Mouse (Mus musculus): ENCODE measurements at regions not wholly inside any gene's neighbourhood (a gene's known extent, or its start where the extent isn't known, plus 50 kb on each side); places are given as distances from the start of the nearest gene placed in this dataset.
"Not testable (repeated sequence)": the region's sequence is repeated elsewhere in the genome, so short reads cannot be mapped to it uniquely, and the experiment has no call there.

DNA sequence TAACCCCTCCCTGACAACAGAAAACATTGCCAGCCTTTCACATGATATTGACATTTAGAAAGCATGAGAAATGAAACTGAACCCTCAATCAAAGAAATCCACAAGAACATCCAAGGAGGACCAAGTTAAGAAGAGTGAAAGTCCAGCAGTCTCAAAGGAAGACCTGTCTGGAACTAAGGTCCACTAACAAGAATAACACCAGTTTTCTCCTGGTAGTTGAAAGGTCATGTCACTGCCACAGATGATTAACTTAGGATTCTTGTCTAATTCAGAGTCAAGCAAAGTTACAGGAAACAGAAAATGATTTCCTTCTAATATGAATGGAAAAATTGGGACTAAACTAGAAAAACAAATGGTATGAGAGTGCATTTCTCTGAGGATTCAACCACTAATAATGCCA lies 790.7 kb downstream of the Cypt12 start:
- no peak for DNase-seq (ENCODE audit: low spot score)

- no peak for DNase-seq (ENCODE audit: low spot score)
Observed at GRCm38 (mm10) chr3:18740344-18740743, 792.1 kb downstream of the Cypt12 start.

- DNase-seq (ENCODE audit: low spot score): no peak
Observed at GRCm38 (mm10) chr3:18743474-18743873, 795.3 kb downstream of the Cypt12 start.

GRCm38 (mm10) chr3:18744216-18744615 lies 796.0 kb downstream of the Cypt12 start:
- no peak for DNase-seq (ENCODE audit: low spot score)

DNA sequence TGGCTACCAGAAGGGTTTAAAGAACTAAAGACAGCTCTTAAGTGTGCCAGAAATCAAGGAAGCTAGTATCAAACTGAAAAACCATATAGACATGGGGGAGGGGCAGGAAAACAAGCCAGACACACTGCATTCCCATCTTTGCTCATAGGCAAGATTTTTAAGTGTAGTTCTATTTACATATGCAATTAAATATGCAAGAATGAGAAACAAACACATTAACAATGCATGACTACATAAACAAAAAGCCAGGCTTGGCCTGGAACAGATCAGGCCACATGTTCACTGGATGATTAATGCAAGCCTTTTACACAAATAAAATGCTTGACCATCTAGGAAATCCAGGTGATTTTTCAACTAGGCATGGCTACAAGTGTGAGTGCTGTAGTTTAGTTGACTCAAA lies 798.0 kb downstream of the Cypt12 start:
- no peak for DNase-seq (ENCODE audit: low spot score)

GRCm38 (mm10) chr3:18746898-18747297 lies 798.7 kb downstream of the Cypt12 start:
- DNase-seq (ENCODE audit: low spot score): no peak

- no peak for DNase-seq (ENCODE audit: low spot score)
Observed at GRCm38 (mm10) chr3:18751660-18752259, 803.5 kb downstream of the Cypt12 start.

- DNase-seq (ENCODE audit: low spot score): no peak
Observed at GRCm38 (mm10) chr3:18764301-18765078, 816.3 kb downstream of the Cypt12 start.

DNA sequence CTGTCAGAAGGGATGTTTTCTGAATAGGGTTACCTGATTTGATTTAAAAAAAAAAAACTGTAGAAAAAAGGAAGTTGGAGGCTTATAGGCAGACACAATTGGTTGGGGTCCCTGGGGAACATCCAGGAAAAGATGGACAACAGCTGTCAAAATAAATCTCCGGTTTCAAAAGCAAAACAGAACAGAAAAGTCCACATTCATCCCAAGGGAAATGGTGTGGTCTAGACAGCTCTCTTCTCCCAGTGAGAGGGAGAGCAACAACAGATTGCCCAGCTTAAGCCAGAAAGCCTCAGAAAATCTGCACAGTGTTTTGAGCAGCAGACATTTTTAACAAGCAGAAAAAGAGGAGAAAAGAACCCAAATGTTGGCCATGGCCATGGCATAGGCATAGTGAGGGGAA lies 830.3 kb downstream of the Cypt12 start:
- DNase-seq (ENCODE audit: low spot score): no peak

GRCm38 (mm10) chr3:18787531-18788176 lies 839.4 kb downstream of the Cypt12 start:
- no peak for DNase-seq (ENCODE audit: low spot score)

DNA sequence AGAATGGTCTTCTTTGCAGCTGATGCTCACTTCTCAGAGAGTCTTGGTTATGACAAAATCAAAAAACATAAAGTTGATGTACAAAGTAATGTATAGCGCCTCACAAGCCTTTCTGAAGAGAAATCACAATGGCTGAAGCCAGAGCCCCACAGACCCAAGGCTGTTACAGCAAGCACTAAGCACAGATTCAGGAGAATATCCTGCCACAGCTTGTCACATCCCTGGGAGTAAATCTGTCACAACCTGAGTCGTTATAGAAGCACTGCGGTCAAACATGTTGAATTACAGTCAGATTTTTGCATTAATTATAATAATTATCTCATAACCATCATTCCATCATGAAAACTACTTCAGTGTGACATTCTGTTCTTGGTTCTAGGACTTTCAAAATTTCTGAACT lies 825.7 kb downstream of the 1700064H15Rik start:
- no peak for DNase-seq (ENCODE audit: low spot score)

DNA sequence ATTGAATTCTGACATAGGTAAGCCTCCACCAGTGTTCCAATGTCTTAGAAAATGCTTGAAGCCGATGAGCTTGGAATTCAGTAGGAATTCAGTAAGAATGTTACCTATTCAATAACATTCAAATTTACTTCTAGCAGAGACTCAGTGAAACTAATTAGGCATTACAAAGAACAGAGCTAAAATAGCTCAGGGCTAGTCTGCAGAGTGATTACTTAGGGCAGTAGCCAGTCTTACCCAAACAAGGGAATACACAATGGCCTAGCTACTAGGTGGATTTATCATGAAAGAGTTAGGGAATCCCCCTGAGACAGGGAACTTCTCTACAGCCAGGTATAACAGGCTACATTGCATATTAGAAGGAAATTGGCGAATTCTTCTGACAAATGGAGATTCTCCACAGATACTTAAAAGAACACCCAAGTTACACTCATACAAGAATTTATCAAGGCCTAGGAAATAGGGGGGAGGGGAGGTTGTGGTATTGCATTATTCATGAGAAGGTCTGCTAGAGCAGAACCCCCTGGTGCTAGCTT lies 799.6 kb downstream of the 1700064H15Rik start:
- not testable (repeated sequence) for DNase-seq (ENCODE audit: low spot score)

- DNase-seq (ENCODE audit: low spot score): no peak
Observed at GRCm38 (mm10) chr3:18868117-18868739, 760.2 kb downstream of the 1700064H15Rik start.

GRCm38 (mm10) chr3:18868758-18869157 lies 759.7 kb downstream of the 1700064H15Rik start:
- DNase-seq (ENCODE audit: low spot score): no peak

- DNase-seq (ENCODE audit: low spot score): no peak
Observed at GRCm38 (mm10) chr3:18877060-18877459, 751.4 kb downstream of the 1700064H15Rik start.

DNA sequence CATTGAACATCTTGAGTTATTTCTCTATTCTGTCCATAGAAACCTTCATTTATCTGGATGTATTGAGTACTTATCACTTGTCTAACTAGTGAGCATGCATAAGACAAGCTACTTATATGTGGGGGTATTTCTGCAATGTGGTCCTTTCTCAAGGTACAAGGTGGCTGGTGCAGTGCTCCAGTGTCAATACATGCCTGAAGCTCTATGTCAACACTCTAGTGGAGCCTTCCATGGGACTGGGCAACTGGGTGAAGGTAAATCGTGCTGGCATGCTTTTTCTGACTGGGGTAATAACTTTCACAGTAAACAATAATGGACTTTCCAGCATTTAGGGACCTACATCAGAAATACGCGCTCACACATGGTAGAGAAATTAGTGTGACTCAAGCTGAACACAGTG lies 750.9 kb downstream of the 1700064H15Rik start:
- DNase-seq (ENCODE audit: low spot score): no peak

DNA sequence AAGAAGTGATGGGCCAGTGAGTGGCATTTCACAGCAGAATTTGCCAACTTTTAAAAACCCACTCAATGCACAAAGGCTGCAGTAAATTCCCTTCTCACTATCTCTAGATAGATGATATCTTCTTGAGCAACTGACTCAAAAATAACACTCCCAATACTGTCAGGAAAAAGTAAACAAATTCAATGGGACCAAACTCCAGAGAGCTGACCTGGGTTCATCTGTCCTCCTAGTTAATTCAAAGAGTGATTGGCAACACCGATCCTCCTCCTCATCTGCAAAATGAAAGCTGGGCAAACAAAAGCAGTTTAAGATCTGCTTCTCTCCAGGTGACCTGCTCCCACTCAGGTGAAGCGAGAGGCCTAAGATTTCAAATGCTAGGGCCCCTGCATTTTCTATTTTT lies 747.3 kb downstream of the 1700064H15Rik start:
- DNase-seq (ENCODE audit: low spot score): no peak

GRCm38 (mm10) chr3:18892813-18893212 lies 735.7 kb downstream of the 1700064H15Rik start:
- DNase-seq (ENCODE audit: low spot score): no peak

DNA sequence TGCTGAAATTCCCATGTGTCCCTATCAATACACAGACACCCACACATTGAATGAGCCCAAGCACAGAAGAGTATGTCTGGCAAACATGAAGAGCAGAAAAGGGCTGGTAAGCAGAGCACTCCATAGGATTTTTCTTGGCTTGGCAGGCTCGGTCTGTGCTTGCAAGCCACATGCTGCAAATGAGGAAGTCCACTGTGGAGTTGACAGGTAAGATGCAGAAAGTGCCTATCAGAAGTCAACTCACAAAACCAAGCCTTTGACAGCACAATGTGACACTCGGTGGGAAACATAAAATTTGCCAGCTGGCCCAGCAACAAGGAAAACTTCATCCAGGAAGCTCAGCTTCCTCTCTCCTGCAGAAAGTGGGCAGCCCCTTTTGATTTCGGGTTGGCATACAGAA lies 722.7 kb downstream of the 1700064H15Rik start:
- DNase-seq (ENCODE audit: low spot score): no peak

GRCm38 (mm10) chr3:18906210-18906609 lies 722.3 kb downstream of the 1700064H15Rik start:
- no peak for DNase-seq (ENCODE audit: low spot score)

DNA sequence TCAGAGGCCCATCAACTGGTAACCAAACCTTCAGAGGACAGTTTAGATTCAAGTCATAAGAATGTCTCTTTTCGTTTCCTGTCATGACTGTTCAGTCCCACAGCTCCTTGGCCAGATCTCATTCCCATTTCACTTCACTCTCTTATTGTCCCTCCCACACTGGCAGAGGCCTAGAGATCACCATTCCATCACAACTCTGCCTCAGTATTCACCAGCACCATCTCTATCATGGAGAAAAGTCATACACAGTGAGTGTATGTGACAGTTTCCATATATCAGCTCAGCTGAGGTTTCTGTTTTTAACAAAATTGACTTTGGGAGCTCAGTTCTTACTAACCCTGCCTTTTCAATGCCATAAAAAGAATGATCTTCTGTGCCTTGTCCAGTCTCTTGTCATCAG lies 719.7 kb downstream of the 1700064H15Rik start:
- no peak for DNase-seq (ENCODE audit: low spot score)
